Mouse (Mus musculus): ENCODE results near the gene Colec11. TPM values are rescaled to one million over a fixed set of nuclear protein-coding genes. Genes with fewer than 3 reads are reported as not detected.

The Colec11 gene
- total RNA-seq, 4 experiments from 2014 or later, result 3.9 to 10.0 (median 7.3) TPM

DNA sequence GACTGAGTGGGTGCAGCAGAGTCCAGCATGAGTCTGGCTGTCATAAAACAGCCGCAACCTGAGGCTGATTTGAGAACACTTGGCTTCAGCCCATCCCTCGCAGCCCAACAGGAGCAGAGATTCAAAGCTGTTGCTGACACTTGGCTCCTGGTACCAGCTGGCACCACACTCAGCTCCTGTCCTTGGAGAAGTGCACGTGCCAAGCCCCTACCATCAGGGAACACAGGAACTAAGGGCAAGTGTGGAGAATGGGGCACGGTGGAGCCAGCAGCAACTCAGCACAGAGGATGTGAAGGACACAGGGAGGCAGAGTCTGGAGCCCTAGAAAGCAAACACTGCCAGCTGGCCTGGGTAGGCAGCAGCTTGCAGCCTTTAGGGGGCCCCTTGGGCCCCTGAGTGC lies 20.9 kb downstream of the Colec11 start:
- peak; percentile 20 for DNase-seq

GRCm38 (mm10) chr12:28598526-28598991 lies 24.6 kb downstream of the Colec11 start:
- DNase-seq, result no peak

DNA sequence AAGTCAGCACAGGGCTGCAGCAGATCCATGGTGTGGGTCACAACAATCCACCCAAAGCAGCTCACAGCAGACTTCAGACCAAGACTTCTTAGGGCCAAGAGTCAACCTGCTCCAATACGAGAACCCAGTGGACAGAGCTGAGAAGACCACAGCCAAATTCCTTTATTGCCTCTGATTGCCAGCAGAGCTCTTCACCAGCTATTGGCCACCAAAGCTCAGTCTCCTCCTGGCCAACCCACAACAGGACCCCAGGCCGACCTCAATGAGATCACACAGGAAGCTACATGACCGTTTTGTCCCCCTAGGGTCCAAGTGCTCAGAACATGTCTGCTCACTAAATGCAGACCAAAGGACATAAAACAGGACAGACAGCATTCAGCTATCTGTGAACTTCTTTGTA lies 25.1 kb downstream of the Colec11 start:
- no peak for DNase-seq

GRCm38 (mm10) chr12:28597699-28598098 lies 25.5 kb downstream of the Colec11 start:
- no peak for DNase-seq

DNA sequence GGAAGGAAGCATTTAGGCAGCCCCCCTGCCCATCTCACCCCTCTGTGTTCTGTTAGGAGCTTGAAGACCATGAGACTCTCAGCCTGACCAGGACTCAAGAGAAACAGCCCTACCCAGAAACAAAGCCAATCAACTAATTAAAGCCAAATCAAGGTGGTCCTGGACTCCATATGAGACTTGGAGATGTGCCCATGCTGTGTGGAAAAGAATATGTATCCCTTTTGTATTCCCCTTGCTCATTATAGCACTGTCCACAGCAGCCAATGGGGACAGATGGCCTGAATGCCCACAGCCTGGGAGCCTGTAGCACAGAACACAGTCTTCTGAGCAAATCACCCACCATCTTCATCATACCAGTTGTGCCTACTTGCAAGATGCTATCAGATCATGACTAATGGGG lies 26.3 kb downstream of the Colec11 start:
- DNase-seq, result no peak

- no peak for DNase-seq
Measured at GRCm38 (mm10) chr12:28590428-28590827, 32.7 kb downstream of the Colec11 start.

DNA sequence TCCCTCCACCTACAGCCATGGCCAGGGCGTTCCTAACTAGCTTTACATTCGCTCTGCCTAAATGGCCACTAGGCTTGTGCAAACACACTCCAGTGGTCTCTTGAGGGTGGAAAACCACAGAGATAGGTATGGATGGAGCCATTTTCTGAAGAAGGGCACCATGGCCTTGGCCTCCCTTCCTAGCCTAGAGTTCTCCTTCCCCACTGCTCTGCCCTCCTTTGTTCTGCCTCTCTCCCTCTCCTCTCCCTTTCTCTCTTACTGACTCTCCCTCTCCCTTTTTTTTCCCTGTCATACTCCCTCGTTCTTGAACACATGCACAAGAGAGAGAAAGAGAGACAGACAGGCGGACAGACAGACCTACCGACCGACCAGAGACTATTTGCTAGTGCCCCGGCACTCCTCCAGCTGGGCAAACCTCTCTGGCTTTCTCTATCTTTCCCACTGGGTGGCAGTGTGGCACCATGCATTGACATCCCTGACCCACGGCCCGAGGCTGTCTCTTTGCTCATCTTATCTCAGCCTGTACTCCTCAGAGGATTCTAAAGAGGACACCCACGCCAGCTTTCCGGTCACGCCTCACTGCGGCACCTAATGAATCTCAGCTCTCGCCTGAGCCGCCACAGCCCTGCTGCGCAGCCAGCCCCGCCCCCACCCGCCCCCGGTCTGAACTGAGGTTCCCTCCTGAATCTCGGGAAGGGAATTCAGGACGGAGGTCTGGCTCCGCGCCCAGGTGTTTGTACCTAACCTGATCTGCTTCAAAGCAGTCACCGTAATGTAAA lies 33.9 kb downstream of the Colec11 start:
- peak; percentile 74 for DNase-seq

GRCm38 (mm10) chr12:28587949-28588348 lies 35.2 kb downstream of the Colec11 start:
- DNase-seq, result no peak

GRCm38 (mm10) chr12:28584036-28584435 lies 39.1 kb downstream of the Colec11 start:
- no peak for DNase-seq

DNA sequence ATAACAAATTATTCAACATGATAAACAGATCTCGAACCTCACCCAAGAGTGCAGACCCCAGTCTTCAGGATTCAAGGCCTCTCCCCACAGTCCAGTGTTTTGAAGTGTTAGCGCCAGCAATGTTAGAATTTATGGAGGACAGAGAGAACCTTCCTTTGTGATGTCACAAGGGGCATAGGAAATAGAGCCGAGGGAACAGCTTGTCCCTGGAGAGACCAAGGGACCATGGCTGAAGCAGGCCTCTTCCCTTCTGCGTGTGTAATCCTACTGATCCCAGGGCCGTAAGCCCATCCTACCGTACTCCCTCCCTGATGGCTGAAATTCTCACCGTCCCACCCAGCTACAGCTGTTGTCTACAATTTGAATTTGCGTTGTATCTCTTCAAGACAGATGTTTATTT lies 40.8 kb downstream of the Colec11 start, which contains the start of gene Allc:
Gene Allc (minus strand): TSS at position 101 of the 400 bp plus-strand sequence.
- no peak for DNase-seq

GRCm38 (mm10) chr12:28579132-28579531 lies 44.0 kb downstream of the Colec11 start:
- no peak for DNase-seq

DNA sequence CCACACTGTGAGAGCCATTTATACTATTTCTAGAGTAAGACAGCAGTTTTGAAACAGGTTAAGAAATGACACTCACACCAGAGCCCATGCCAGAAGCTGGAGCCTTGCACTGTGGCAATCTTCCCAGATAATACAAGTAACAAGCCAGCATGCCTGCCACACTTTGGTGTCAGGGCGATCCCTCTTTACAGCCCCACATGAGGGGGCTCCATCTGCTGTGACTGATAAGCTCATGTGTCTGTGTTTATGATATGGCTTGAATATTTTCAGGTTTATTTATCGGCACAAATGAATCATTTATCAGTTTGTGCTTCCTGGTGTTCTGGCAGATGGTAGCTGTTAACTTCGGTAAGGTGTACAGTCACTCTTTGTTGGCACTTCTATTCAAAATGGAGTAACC lies 45.0 kb downstream of the Colec11 start:
- no peak for DNase-seq

DNA sequence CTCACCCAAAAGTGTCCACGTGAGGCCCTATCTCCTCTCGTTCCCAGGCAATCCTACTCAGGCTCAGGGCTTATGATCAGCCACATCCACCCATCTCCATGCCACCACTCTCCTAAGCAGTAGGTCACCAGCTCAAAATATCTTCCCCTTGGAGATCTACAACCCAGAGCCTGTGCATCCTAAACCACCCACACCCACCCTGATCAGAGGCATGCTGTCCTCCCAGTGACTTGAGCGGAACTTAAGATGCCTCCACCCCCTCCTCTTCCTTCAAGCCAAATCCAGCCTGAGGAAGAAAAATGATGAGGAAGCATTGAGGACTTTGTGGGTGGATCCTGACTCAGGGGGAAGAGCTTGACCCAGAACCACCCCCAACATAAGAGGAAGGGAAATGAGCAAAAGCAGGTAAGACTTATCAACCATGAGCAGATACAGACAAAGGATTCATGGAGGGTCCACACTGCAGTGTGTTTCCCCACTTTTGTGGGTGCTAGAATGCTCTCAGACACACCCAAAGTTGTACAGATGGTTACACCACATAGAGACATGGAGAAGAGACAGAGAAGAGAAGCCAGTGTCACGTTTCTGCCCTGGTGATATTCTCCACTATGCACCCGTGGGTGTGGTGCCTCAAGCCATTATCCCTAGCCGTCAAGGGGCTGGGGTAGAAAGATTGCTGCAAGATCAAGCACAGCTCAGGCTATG lies 47.7 kb downstream of the Colec11 start:
- no peak for DNase-seq

- DNase-seq, result no peak
Measured at GRCm38 (mm10) chr12:28572241-28572640, 50.9 kb downstream of the Colec11 start.

- no peak for DNase-seq
Measured at GRCm38 (mm10) chr12:28552299-28552698, 70.9 kb downstream of the Colec11 start, which contains the start of gene Dcdc2c. Gene Dcdc2c, minus strand, starts transcription at chr12:28552399.

GRCm38 (mm10) chr12:28551775-28552174 lies 71.4 kb downstream of the Colec11 start:
- DNase-seq, result no peak

DNA sequence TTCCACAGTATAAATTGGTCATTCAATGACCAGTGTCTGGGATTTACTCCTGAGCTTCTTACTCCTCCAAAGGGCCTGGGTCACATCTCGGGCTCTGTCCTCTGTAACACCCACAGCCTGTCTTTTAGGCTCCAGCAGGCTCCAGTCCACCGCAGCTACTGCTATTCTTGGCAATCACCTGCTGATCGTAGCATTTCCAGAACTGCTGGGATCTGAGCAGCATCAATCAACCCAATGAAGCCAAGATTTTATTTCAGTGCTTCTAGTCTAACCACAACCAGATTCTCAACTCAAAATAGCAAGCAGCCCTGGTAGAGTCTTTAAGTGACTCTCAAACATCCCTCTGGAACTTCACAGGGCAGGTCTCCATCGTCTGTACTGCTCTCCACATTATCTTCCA lies 74.3 kb downstream of the Colec11 start:
- no peak for DNase-seq

Other genes starting within 250 kb of the Colec11 start
- under 1 TPM in 3 of 4 experiments, not detected in 1; 0.27 to 0.55 (median 0.35) TPM for gene Dcdc2c, start 71.0 kb downstream of the Colec11 start, total RNA-seq (2022)
- not detected for gene Allc, start 40.9 kb downstream of the Colec11 start, total RNA-seq (2022)
- 100 to 1,000 TPM; 394 to 492 (median 461) TPM for gene Rps7, start 12.6 kb upstream of the Colec11 start, total RNA-seq (2022)
- gene Rnaseh1, start 26.2 kb upstream of the Colec11 start, total RNA-seq (2022), result 10 to 100 TPM; 14.0 to 20.1 (median 17.2) TPM
- gene Adi1, start 51.9 kb upstream of the Colec11 start, total RNA-seq (2022), result 100 to 1,000 TPM in 1 of 4 experiments, 10 to 100 TPM in 3; 83.4 to 109 (median 96.9) TPM
- gene Trappc12, start 127.1 kb upstream of the Colec11 start, total RNA-seq (2022), result 10 to 100 TPM; 41.7 to 51.0 (median 46.9) TPM
- gene Eipr1, start 128.4 kb upstream of the Colec11 start, total RNA-seq (2022), result 10 to 100 TPM; 25.6 to 27.2 (median 26.4) TPM